Mouse (Mus musculus): ENCODE results near the gene Sertad2.

Gene Sertad2

DNA sequence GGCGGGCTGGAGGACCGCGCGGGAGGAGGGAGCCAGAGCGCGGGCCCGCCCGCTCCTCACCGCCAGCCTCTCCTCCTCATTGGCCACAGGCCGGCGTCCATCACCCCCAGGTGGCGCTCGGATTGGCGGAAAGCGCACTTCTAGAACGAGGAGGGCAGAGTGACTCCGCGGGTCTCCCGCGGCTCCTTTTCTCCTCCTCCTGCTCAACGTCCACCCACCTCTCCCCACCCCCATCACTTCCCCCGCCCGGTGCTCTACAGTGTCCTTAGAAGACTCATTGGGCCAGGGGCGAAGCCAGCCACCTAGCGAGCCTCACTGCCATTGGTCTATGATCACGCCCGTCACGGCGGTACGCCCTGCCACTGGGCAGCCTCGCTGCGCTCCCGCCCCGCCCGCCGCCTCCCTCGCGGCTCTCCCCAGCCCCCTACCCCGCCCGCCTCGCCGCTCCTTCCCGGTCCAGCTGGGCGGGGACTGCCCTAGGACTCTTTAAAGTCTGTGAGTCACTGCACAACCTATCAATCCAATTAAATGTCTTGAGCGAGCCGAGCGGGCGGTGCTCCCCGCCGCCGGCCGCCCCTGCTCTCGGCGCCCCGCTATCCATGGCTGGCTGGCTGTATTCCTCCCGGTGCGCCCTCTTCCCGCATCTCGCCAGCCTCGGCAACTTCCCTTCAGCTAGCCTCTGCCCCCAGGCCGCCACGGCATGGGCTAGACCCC, at the start of gene Sertad2:
TSS of gene Sertad2 (plus strand) at position 515 of the 714 bp plus-strand sequence.
- DNase-seq (ENCODE audit: low spot score): peak; percentile 99

DNA sequence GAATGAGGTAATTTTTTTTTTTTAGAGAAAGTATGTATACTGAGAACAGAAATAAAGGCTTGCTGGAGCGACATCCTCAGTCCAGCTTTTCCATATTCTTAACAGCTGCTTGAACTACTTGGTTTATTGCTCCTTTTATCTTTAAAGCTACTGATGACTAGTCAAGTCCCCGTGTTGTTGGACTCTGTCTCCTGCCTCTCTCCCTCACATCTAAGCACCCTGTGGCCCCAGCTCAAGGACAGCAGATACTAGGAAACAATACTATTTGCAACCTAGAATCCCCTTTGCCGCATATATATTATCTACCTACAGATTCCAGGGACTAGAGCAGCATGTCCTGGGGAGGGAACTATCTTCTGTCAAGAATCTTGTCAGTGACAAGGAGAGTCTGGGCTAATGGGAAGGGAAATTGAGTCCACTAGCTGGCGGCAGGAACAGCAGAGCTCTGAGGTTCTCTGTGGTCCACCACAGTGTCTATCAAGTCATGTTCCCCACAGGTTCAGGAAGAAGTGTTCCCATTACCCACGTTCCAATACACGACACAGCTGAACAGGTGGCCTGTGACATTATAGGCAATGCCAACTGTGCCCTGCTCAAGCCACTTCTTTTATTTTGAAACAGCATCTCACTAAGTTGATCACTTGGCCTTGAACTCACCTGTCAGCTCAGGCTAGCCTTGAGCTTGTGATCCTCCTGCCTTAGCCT, 49.0 kb upstream of the Sertad2 start:
- DNase-seq (ENCODE audit: low spot score): no peak

DNA sequence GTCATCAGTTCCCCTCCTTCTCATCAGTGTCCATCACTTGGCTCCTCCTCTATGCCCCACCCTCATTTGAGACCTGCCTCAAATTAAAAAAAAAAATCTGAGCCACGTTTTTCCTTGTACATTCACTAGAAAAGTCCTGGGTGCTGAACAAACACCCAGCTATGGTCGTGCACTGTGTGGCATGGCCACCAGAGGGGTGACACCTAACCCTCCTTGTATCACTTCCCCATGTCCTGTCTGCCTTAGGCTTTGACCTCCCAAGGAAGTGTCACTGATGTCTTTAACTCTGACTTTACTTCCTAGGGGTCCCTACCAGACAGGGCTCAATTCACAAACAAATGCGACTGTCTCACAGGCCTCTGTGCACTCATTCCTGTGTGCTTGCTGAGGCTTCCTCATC, 42.5 kb upstream of the Sertad2 start:
- no peak for DNase-seq (ENCODE audit: low spot score)

DNA sequence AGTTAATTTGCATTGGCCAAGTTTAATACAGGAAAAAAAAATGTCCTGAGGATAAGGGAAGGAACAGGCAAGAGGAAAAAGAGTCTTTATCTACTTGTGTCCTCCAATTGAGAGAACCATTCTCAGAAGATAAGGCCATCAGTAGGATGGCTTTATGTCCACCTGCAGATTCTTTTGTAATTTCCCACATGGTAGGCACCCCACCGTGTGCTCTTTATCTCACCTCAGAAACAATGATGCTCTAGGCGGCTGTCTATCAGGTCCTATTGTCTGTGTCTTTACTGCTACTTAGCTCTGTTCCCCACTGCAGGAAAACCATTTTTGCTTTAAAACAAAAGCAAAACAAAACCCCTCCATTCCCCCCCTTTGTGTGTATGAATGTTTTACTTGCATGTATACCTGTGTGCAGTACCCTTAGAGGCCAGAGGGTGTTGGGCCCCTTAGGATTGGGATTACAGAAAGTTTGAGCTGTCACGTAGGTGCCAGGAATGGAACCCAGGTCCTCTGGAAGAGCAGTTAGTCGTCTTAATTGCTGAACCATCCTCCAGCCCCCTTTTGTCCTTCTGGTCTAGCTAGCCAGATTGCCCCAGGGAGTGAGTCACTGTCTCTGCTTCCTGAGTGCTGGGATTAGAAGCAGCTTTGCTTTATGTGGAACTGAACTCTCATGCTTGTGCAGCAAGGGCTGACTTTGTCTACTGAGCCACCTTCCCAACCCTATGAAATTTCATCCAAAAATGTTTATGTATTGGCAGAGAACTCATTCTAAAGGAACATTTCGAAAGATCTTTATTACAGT, 41.7 kb upstream of the Sertad2 start:
- no peak for DNase-seq (ENCODE audit: low spot score)

DNA sequence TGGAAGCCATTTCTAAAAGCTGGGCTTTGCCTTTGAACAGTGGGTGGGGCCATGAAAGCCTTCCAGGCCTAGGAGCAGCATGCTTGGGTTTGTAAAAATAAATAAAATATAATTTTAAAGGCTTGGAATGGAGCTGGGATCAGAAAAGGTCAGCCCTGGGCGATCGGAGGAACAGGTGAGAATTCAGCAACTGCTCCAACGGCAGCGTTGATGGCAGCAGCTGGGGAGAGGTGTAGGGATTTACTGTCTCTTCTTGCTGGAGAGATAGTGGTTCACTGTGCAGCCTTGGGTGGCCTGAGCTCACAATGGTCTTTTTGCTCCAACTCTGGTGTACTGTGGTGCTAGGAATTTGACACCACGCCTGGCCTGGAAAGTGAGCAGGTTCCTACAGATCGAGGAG, 29.5 kb upstream of the Sertad2 start:
- no peak for DNase-seq (ENCODE audit: low spot score)

DNA sequence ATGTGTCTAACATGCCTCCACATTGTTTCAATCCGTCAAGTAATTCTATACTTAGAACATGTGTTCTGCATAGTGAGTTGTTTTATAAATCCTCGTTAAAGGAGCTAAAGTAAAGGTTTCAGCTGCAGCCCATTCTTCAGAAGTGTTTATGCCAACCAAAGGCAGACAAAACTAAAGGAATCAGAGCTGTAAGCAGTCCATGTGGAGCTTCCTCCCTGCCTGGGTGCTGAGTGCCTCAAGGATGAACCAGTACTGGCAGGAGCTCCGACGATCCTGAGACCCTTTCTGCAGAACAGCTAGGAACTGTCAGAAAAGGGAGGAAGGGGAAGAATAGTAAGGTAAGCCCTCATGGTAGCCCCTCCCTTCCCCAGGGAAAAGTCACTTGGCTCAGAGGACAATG, 28.3 kb upstream of the Sertad2 start:
- no peak for DNase-seq (ENCODE audit: low spot score)

DNA sequence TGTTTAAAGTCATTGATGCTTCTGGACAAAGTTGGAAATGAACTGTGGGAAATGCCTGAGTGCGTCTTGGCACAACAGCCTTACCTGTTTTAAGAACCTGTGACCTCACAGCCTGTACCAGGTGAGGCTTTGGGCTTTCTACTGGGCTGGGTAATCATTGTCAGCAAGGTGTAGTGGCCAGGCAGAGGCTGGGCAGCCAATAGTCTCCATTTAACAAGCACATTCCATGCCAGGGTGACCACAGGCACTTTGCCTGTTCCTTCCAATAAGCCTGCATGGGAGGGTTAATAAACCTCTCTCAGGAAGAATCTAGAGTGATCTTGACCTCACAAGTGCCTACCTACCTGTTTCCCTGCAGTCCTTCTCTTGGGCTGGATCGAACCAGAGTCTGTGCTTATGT, 21.7 kb upstream of the Sertad2 start:
- DNase-seq (ENCODE audit: low spot score): no peak

DNA sequence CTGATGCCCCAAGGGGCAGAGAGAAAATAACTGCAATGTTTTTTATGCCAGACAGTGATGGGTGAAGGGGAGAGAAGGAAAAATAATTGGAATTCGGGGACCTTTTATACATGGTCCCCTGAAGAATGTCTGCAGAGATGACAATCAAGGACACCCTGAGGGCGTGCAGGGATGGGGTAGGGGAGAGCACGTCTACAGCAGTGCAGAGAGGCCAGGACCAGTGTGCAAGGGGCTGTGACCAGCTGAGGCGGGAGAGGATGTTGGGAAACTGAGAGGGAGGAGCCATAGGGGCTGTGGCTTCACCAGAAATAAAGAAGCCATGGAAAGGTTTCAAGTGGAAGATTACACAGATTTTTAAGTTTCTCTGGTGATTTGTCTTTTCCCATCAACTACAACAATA, 20.3 kb upstream of the Sertad2 start:
- DNase-seq (ENCODE audit: low spot score): no peak

DNA sequence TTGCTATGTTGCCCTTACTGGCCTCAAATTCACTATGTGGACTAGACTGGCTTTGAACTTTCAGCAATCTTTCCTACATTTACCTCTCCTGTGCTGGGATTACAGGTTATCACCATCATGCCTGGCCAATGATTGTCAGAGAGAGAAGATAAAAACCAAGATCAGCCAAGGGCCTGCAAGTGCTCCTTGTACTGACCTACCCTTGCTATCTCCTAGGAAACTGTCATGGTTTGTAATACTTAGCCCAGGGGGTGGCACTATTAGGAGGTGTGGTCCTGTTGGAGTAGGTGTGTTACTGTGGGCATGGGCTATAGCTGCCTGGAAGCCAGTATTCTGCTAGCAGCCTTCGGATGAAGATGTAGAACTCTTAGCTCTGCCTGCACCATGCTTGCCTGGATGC, 18.6 kb upstream of the Sertad2 start:
- no peak for DNase-seq (ENCODE audit: low spot score)

DNA sequence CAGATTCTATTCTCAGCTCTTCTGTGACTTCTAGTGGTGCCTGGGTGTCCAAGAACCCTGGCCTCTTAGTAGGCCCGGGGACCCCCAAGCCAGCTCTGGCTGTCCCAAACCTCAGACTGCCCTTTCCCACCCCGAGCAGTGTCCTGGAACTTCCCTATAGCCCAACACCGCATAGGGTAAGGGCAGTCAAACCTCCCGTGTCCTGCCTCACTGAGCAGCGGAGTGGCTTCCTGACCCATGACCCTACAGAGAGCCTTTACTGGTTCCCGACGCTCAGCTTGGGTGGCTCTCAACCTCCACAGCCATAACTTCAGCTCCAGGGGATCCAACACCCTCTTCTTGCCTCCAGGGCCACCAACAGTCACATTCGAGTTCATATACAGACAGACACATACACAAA, 17.1 kb upstream of the Sertad2 start:
- no peak for DNase-seq (ENCODE audit: low spot score)

DNA sequence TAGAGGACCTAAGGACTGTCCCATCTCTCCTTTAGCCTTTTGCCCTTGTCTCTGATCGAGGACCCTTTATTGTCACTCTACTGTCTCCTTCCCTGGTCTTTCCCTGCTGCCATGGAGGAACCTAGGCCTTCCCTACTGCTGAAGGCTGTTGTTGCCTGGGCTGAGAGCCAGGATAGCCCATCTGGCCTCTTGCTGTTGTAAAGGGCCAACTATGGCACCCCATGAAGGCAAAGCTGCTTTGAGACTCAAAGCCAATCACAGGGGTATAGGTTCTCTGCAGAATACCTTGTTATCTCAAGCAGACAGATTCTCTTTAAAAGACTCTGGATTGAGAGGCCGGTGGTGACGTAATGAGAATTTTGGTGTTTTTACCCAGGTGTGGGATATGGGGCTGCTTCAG, 15.2 kb upstream of the Sertad2 start:
- no peak for DNase-seq (ENCODE audit: low spot score)

DNA sequence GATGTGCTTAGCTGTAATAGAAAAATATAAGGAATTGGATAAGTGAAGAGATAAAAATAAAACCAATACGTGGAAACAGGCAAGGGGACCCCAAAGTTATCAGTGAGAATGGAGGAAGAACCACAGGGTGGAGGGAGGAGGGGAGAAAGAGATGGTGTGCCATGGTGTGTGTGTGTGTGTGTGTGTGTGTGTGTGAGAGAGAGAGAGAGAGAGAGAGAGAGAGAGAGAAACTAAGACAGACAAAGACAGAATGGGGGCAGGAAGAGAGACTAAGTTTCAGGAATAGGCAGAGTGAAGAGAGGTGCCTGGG, 11.4 kb upstream of the Sertad2 start:
- no peak for DNase-seq (ENCODE audit: low spot score)

DNA sequence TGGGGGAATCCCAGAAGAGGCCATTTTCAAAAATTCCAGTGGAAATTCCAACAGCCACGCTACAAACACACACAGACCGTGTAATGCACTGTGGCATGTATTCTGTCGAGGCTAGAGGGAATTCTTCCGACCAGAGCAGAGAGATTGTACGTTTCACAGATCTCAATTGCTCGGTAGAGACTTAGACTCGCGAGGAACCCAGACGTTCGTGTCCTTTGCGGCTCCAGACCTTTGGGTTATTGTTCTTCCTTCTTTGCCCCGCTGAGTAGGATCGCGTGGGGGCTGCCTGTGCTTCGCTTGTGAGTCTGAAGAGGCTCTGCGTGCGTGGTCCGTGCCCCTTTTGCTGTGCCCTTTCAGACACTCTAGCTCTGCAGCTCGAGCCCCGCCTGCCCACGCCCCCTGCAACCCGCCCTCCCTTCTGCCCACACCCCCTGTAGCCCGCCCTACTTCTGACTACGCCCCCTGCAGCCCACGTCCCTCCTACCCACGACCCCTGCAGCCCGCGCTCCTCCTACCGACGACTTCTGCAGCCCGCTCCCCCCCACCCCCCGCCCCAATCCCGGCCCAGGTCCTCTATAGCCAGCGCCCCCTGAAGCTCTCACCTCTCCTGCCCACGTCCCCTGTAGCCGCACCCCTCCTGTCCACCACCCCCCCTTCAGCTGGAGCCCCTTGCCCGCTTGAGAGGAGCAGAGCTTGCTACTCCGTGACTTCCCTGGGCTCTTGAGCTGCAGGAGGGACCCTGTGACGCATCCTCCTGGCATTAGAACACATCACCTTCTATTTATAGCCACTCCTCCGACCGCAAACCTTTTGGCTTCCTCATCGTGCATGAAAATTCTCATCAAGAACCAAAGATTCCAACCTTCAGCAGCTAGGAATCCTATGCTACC, 10.8 kb upstream of the Sertad2 start:
- DNase-seq (ENCODE audit: low spot score): peak; percentile 44

DNA sequence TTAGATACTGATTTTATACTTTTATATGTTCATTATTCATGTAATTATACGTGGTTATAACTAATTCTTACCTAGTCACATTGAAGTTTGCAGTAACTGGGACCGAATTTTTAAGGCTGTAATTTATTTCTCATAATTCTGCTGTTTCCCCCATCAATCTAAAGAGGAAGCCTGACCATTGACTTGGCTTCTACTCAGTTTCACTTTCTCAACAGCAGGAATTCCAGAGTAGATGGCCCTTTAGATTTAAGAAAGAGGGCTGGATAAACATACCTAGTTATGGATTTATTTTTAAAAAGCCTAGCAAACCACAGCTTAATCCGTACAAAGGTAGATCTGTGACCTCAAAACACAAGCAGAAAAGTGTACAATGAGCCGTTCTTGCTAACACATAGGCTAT, 9.8 kb upstream of the Sertad2 start:
- no peak for DNase-seq (ENCODE audit: low spot score)

DNA sequence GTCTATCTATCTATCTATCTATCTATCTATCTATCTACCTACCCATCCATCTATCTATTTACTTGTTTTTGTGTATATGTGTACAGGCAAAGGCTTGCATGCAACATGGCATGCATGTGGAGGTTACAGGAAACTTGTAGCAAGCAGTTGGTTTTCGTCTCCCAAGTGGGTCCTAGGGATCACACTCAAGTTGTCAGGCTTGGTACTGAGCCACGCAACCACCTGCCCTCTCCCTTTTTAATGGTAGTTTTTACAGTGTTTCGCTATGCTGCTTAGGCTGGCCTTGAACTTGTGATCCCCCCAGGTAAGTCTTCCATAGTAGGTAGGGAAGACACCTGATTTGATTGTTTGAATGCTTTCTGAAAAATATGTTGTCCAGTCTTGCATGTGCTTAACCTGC, 5.8 kb upstream of the Sertad2 start:
- no peak for DNase-seq (ENCODE audit: low spot score)

DNA sequence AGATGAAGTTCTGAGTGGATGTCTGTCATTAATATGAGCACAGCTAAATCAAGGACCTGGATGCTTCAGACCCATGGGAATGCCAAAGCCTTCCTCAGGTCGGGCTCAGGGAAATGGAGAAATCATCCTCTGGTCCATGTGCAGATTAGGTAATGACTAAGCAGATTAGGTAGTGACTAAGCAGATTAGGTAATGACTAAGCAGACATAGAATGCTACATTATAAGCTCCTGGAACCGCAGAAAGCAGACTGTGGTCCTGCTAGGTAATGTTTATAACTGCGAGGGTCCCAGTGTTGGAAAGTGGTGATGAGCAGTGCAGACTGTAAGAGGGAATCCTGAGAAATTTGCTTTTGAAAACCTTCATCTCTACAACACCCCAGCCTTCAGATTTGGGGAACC, 4.6 kb upstream of the Sertad2 start:
- DNase-seq (ENCODE audit: low spot score): no peak

DNA sequence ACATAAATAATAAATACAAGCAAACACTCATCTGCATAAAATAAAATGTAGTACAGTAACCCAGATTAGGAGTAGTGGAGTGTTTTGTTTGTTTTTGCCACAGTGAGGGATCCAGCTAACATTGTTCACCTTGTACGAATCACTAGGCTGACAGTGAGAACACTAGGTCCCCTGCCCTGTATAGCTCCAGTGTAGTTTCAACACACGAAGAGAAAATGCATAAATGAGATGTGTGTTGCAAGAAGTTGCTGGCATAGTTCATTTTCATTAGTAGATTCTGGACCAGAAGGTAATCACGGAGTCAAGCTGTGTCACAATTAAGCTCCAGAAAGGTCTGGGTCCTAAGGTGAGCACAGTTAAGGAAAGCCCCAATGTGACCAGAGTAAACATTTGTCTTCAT, 1.8 kb upstream of the Sertad2 start:
- no peak for DNase-seq (ENCODE audit: low spot score)

DNA sequence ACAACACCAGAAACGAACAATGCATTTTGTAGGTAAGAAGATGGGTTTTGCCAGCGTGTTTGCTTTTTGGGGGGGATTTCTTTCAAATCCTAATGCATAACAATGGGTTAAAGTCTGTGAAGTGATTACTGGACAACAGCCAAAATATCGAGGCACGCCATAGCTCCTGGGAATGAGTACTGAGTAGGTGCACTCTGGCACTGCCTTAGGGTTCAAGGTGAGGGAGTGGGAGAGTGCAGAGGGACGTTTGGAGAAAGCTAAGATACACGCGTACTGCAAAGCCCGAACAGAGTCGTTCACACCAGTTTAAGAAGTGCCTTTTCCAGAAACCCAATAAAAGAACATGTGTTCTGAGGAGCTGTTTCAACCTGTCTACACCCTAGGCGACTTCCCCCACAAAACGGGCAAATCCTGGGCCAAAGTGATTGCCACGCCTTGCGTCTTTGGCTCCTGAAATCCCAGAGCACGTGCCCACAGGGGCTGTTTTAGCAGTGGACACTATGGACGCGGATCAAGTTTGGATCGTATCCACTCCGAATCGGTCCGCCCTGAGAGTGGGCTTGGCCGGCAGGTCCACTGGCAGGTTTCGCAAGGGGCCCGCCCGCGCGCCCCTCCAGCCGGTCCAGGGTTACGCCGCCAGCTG, 937 bp upstream of the Sertad2 start:
- no peak for DNase-seq (ENCODE audit: low spot score)

DNA sequence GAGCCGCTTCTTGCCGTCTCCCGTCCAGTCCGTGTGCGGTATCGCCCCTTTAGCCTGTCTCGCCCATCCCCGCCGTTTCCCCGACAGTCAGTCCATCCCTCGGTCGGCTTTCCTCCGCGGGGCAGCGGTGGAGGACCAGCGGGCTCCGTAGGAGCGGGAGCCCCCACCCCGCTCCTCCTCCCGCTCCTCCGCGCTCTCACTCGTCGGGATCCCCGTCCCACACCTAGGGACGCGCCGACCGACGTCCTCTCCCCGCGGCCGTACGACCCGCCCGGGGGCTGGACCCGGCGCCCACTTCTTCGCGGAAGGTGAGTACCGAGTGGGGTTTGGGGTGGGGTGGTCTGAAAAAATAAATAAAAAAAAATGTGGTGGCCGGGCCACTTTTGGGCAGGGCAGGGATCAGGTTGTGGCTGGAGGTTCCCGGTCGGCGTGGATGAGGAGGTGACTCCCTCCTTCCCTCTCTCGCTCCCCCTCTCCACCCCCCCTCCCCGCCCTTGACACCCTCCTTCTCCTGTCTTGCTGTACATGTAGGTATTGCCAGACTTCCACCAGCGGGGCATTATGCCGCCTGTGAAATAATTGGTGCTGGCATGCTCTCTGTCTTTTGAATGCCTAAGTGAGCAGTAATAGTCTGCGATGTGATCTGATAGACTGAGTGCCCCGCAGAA, 534 bp downstream of the Sertad2 start:
- DNase-seq (ENCODE audit: low spot score): peak; percentile 28

DNA sequence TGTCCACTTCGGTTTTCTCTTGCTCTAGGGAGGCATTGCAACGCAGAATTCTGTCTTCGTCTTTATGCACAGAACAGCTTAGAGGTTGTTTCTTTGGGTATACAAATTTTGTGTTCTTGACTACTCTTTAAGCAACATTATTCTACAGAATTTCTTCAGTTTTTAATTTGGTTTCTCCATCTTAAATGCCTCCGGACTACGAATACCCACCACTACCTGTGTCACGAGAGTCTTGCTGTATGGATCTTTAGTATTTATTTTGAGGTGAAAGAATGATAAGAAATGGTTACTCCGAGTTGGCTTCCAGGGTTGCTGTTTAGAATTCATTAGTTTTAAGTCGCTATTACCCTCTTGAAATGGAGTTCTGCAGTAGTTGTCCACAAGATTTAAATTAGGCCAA, 1.3 kb downstream of the Sertad2 start:
- no peak for DNase-seq (ENCODE audit: low spot score)

DNA sequence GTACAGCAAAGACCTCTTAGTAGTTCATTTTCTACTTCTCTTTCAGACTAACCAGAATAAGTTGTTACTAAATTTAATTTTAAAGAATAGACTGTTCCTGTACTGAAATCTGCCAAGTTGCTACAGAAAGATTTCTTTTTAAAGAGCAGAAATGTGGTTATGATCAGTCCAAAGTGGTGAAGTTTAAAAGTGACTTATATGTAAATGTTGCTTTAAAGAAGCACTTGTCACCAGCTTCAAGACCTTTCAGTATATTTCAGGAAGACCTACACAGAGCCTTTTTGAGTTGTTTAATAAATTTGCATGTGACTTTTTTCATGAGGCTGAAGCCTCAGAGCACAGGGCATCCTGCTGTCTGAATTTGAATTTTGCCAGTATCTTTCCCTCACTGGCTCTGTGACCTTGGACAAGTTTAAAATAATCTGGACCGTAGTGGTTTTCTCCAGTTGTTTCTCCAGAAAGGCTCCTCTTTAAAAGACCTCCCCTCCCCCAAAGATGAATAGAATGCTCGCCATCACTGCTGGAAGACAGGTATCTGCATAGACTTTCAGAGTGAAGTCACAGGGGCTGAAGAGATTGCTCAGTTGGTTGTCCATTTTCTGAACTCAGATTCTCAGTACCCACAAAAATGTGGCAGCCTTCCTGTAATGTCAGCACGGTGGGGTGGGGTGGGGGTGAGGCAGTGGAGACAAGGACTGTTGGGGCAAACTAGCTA, 1.9 kb downstream of the Sertad2 start:
- DNase-seq (ENCODE audit: low spot score): no peak

All from layer of hippocampus, adult 11-12 months (tissue).